Comparison of ENCODE assay signal across 11 mouse cellular contexts in genomic region chr9:110490913-110491312, GRCm38 (mm10). TPM values are rescaled to one million over a fixed set of nuclear protein-coding genes. Genes with fewer than 3 reads are reported as not detected.
DNase-seq lines count a peak whose midpoint lies in the region; ATAC-seq lines count a peak whose summit lies in the region.
"Had no signal": no experiment of that assay in that cellular context is flagged by ENCODE, and none has a peak within 500 bp of the region (broad histone marks: within the 10 kb centered on the region; RNA-seq: fewer than 3 reads in every experiment).

No protein-coding gene starts in this region.

- H3K9me3 ChIP-seq in liver, embryonic 12.5 days (replicated peaks), result peaks cover 6% of the 10 kb centered on the region

- no peak overlapping the region for H3K9ac ChIP-seq in liver, embryonic 12.5 days

- no peak for ATAC-seq in liver, embryonic 12.5 days
- ATAC-seq: forebrain, embryonic 16.5 days had no signal

- 53% methylated on average over 5 of the region's 5 CpGs for WGBS in liver, embryonic 12.5 days (ENCODE audit: insufficient replicate concordance)

- H3K4me3 ChIP-seq in liver, embryonic 12.5 days, result no peak overlapping the region
- H3K4me3 ChIP-seq: midbrain, embryonic 10.5 days had no signal

- no peaks in the 10 kb centered on the region for H3K36me3 ChIP-seq in liver, embryonic 12.5 days
- H3K36me3 ChIP-seq: midbrain, embryonic 10.5 days had no signal

- H3K4me2 ChIP-seq in liver, embryonic 12.5 days, result no peak overlapping the region

- no peaks in the 10 kb centered on the region for H3K4me1 ChIP-seq in liver, embryonic 12.5 days

- H3K27me3 ChIP-seq in liver, embryonic 12.5 days (replicated peaks), result no peaks in the 10 kb centered on the region

- peak; percentile 28 to 42 for DNase-seq in cerebellum, postnatal 10 days
- no peak for DNase-seq in cerebellum, adult 9-10 months
- peak; percentile 40 for DNase-seq in liver
- peak; percentile 22 for DNase-seq in kidney, postnatal 10 days
- DNase-seq in testis, postnatal 10 days (ENCODE audit: low spot score), result peak; percentile 69
- DNase-seq in frontal cortex, postnatal 14 days (ENCODE audit: low spot score in 2 of 2), result no peak
- DNase-seq in cerebellum, adult 18-20 months, result no peak
- DNase-seq: cerebellum, adult 9-11 months had no signal

- H3K27ac ChIP-seq in liver, embryonic 12.5 days, result no peak overlapping the region
- H3K27ac ChIP-seq: midbrain, embryonic 10.5 days had no signal

RNA-seq across cellular contexts. Expression of gene Kif9, which starts 14.2 kb away (rescaled TPM):
- 0.26 and 0.39 TPM in 2 replicates for polyA plus RNA-seq in liver, embryonic 12.5 days (2016; fragmentation: Nextera tagmentation; extraction: Ambion mirVana)

RNA-seq across cellular contexts. Expression of gene Klhl18, which starts 14.4 kb away (rescaled TPM):
- 3.6 and 3.8 TPM in 2 replicates for polyA plus RNA-seq in liver, embryonic 12.5 days (2016; fragmentation: Nextera tagmentation; extraction: Ambion mirVana)

RNA-seq across cellular contexts. Expression of gene Setd2, which starts 41.5 kb away (rescaled TPM):
- polyA plus RNA-seq in liver, embryonic 12.5 days (2016; fragmentation: Nextera tagmentation; extraction: Ambion mirVana), result 18.6 and 20.4 TPM in 2 replicates

Comparison
In these comparisons a context has a peak if more than half of its experiments do, and no peak if none do; other contexts are left out.
1. DNase-seq: peak in cerebellum, postnatal 10 days (2 of 2), liver (single experiment), kidney, postnatal 10 days (single experiment) and testis, postnatal 10 days (single experiment); none in cerebellum, adult 9-10 months (single experiment), frontal cortex, postnatal 14 days (0 of 2) and cerebellum, adult 18-20 months (0 of 2).